Mouse (Mus musculus): ENCODE results near the gene Vmn1r189.
A peak's percentile ranks its signal among the peaks of the same experiment; 100 is the strongest.
"Not testable (repeated sequence)": the region's sequence is repeated elsewhere in the genome, so short reads cannot be mapped to it uniquely, and the experiment has no call there.

Vmn1r189 gene

GRCm38 (mm10) chr13:22105724-22106123, at the start of gene Vmn1r189:
Gene Vmn1r189, minus strand, starts transcription at chr13:22105824.
- DNase-seq (ENCODE audit: low spot score): not testable (repeated sequence)

- not testable (repeated sequence) for DNase-seq (ENCODE audit: low spot score)
These were observed 31.1 kb upstream of the Vmn1r189 start for GRCm38 (mm10) chr13:22136495-22137293.

GRCm38 (mm10) chr13:22084140-22084539, 21.5 kb downstream of the Vmn1r189 start, which contains the start of gene Vmn1r188:
Gene Vmn1r188, plus strand, starts transcription at chr13:22084440.
- not testable (repeated sequence) for DNase-seq (ENCODE audit: low spot score)

- no peak for DNase-seq (ENCODE audit: low spot score)
These were observed 42.2 kb downstream of the Vmn1r189 start for GRCm38 (mm10) chr13:22063468-22063867.

- no peak for DNase-seq (ENCODE audit: low spot score)
These were observed 44.2 kb downstream of the Vmn1r189 start for GRCm38 (mm10) chr13:22061422-22061821.

- DNase-seq (ENCODE audit: low spot score): no peak
These were observed 51.9 kb downstream of the Vmn1r189 start for GRCm38 (mm10) chr13:22053754-22054153.

- DNase-seq (ENCODE audit: low spot score): no peak
These were observed 54.1 kb downstream of the Vmn1r189 start for GRCm38 (mm10) chr13:22051523-22051859.

GRCm38 (mm10) chr13:22050591-22051522, 54.8 kb downstream of the Vmn1r189 start:
- peak; percentile 90 for DNase-seq (ENCODE audit: low spot score)
